In genomic region chr4:105111770-105112169, GRCm38 (mm10) we compare ENCODE assay signal across 27 mouse cellular contexts. TPM values are rescaled to one million over a fixed set of nuclear protein-coding genes. Genes with fewer than 3 reads are reported as not detected.
DNase-seq lines count a peak whose midpoint lies in the region; ATAC-seq and TF ChIP-seq lines count a peak whose summit lies in the region.
"Had no signal": no experiment of that assay in that cellular context is flagged by ENCODE, and none has a peak within 500 bp of the region (broad histone marks: within the 10 kb centered on the region; RNA-seq: fewer than 3 reads in every experiment).

No protein-coding gene starts in this region.

- 0 out of 2 replicates have a peak overlapping the region, but pooled peaks have one; percentile 20 for H3K4me3 ChIP-seq in gastrocnemius, adult 2 months
- no peak overlapping the region for H3K4me3 ChIP-seq in heart, embryonic 10.5 days
- H3K4me3 ChIP-seq in heart, embryonic 11.5 days (ENCODE audit: low read depth, low read length): no peak overlapping the region
- H3K4me3 ChIP-seq: forebrain, embryonic 10.5 days; heart, adult 2 months; heart, embryonic 12.5 days; heart, embryonic 15.5 days had no signal

- peaks cover 8% of the 10 kb centered on the region for H3K4me1 ChIP-seq in heart, embryonic 10.5 days
- H3K4me1 ChIP-seq in heart, embryonic 11.5 days (ENCODE audit: control insufficient read depth, insufficient read depth, low read length): peaks cover 4% of the 10 kb centered on the region; the same call in 1 of the 2 replicates

- no peaks in the 10 kb centered on the region for H3K36me3 ChIP-seq in heart, embryonic 10.5 days
- H3K36me3 ChIP-seq in heart, embryonic 11.5 days (ENCODE audit: control insufficient read depth, insufficient read depth, low read length): no peaks in the 10 kb centered on the region
- H3K36me3 ChIP-seq: forebrain, embryonic 10.5 days; heart, embryonic 12.5 days; heart, embryonic 15.5 days had no signal

- H3K4me2 ChIP-seq in heart, embryonic 11.5 days: no peak overlapping the region
- H3K4me2 ChIP-seq: heart, embryonic 12.5 days; heart, embryonic 15.5 days; hindbrain, embryonic 14.5 days had no signal

- peak; percentile 55 for DNase-seq in gastrocnemius, adult 2 months
- no peak for DNase-seq in gastrocnemius, postnatal 4 days (ENCODE audit: low spot score in 2 of 2)
- peak; percentile 16 for DNase-seq in heart, embryonic 10.5 days (ENCODE audit: low spot score)
- peak; percentile 92 for DNase-seq in skeletal muscle tissue, adult 2 months (ENCODE audit: low read depth, low spot score)
- DNase-seq in cerebellum, adult 9-10 months: no peak
- DNase-seq: adrenal gland, adult 8-10 months; adrenal gland, postnatal 25 days; B cell, adult 2 months; cerebellum, adult 11-12 months; cerebellum, adult 8-10 months; cerebellum, postnatal 14 days; forebrain, postnatal 0 days; heart, adult 2 months; heart, postnatal 10 days; heart, postnatal 36 days; kidney, adult 18-20 months; kidney, adult 9 months had no signal

- no peaks in the 10 kb centered on the region for H3K9me3 ChIP-seq in heart, embryonic 10.5 days
- no peaks in the 10 kb centered on the region for H3K9me3 ChIP-seq in heart, embryonic 11.5 days (replicated peaks; ENCODE audit: control insufficient read depth, low read length)
- H3K9me3 ChIP-seq: forebrain, embryonic 10.5 days; heart, embryonic 12.5 days; heart, embryonic 15.5 days had no signal

- H3K27ac ChIP-seq in gastrocnemius, adult 2 months: peak overlapping the region; percentile 97
- H3K27ac ChIP-seq in heart, embryonic 10.5 days: no peak overlapping the region
- no peak overlapping the region for H3K27ac ChIP-seq in heart, embryonic 11.5 days (ENCODE audit: low read depth, low read length)
- H3K27ac ChIP-seq: forebrain, embryonic 10.5 days; heart, adult 2 months; heart, embryonic 15.5 days; hindbrain, embryonic 14.5 days; hindbrain, postnatal 0 days had no signal

- no peak for TF ChIP-seq CTCF in gastrocnemius, adult 2 months (IDR thresholded peaks at IDR 0.05)

- WGBS in heart, embryonic 10.5 days: 85% methylated on average over 11 of the region's 11 CpGs
- WGBS in heart, embryonic 11.5 days (ENCODE audit: insufficient replicate concordance): 82% methylated on average over 11 of the region's 11 CpGs

- H3K27me3 ChIP-seq in heart, embryonic 10.5 days (ENCODE audit: insufficient read depth, poor library complexity, severe bottlenecking): no peaks in the 10 kb centered on the region
- H3K27me3 ChIP-seq in heart, embryonic 11.5 days (ENCODE audit: control insufficient read depth, insufficient read depth, low read length): peaks cover 4% of the 10 kb centered on the region; the same call in 1 of the 2 replicates
- H3K27me3 ChIP-seq: heart, embryonic 15.5 days had no signal

- H3K9ac ChIP-seq in heart, embryonic 11.5 days (ENCODE audit: low read depth, low read length): no peak overlapping the region
- H3K9ac ChIP-seq: forebrain, postnatal 0 days; heart, embryonic 12.5 days; heart, embryonic 15.5 days; hindbrain, embryonic 14.5 days had no signal

- intact Hi-C loops in gastrocnemius, adult 2 months (cut with DNase I): no loop called here

- ATAC-seq in heart, embryonic 11.5 days (replicated peaks; ENCODE audit: insufficient number of reproducible peaks, low FRiP score, low TSS enrichment): no peak
- ATAC-seq: activated CD4-positive, CD25-positive, alpha-beta regulatory T cell, adult 4 months; forebrain, embryonic 14.5 days; forebrain, postnatal 0 days; hindbrain, postnatal 0 days; inflammation-experienced regulatory T-cells, adult 6 months; intestine, embryonic 16.5 days had no signal

RNA-seq across cellular contexts. Expression of gene Prkaa2, which starts 2.1 kb away (rescaled TPM):
- 100 to 1,000 TPM; 135 to 136 TPM for total RNA-seq in gastrocnemius, adult 2 months (2021)
- 10 to 100 TPM; 44.4 to 46.8 TPM for total RNA-seq in gastrocnemius, postnatal 4 days (2021)
- polyA plus RNA-seq in heart, embryonic 10.5 days (2016; fragmentation: Nextera tagmentation; extraction: Ambion mirVana): 21.2 and 40.2 TPM in 2 replicates
- polyA plus RNA-seq in heart, embryonic 11.5 days (2014; fragmentation: Nextera tagmentation; extraction: Ambion mirVana): 38.8 and 49.1 TPM in 2 replicates
- polyA plus RNA-seq: inflammation-experienced regulatory T-cells, adult 6 months had no signal

RNA-seq across cellular contexts. Expression of gene Plpp3, which starts 45.4 kb away (rescaled TPM):
- 10 to 100 TPM; 45.8 to 69.1 TPM for total RNA-seq in gastrocnemius, adult 2 months (2021)
- total RNA-seq in gastrocnemius, postnatal 4 days (2021): 100 to 1,000 TPM; 116 to 119 TPM
- polyA plus RNA-seq in heart, embryonic 10.5 days (2016; fragmentation: Nextera tagmentation; extraction: Ambion mirVana): 22.9 and 38.5 TPM in 2 replicates
- polyA plus RNA-seq in heart, embryonic 11.5 days (2014; fragmentation: Nextera tagmentation; extraction: Ambion mirVana): 23.8 and 25.7 TPM in 2 replicates
- polyA plus RNA-seq: activated CD4-positive, CD25-positive, alpha-beta regulatory T cell, adult 4 months had no signal

Comparison
In these comparisons a context has a peak if more than half of its experiments do, and no peak if none do; other contexts are left out.
1. DNase-seq: peak in gastrocnemius, adult 2 months (single experiment), heart, embryonic 10.5 days (single experiment) and skeletal muscle tissue, adult 2 months (single experiment); none in gastrocnemius, postnatal 4 days (0 of 2) and cerebellum, adult 9-10 months (single experiment).